Mouse (Mus musculus) CH12.LX (cell line): ENCODE measurements around the gene Vwa3b. TPM values are rescaled to one million over a fixed set of nuclear protein-coding genes. Genes with fewer than 3 reads are reported as not detected.

Source experiments
- DNase-seq: peaks from one replicate; pipeline ENCODE4 v3.0.0-alpha.2; 2013; ENCODE audit errors: extremely low read depth
- H3K27ac ChIP-seq: 2 replicates; pipeline ENCODE4 v1.5.1; 2012; ENCODE audit warnings: low read depth, mild to moderate bottlenecking, control low read depth, moderate library complexity; ENCODE audit not compliant: insufficient read depth
- H3K27me3 ChIP-seq: replicated peaks from 2 replicates; pipeline ENCODE3; 2012; ENCODE audit warnings: inconsistent platforms
- H3K36me3 ChIP-seq, 2 experiments: replicated peaks in 1 of 2; 2 replicates each; pipeline versions ENCODE3 to v1.6.1; 2012; ENCODE audit warnings: inconsistent platforms in 1 of 2, low read length in 1 of 2, mild to moderate bottlenecking in 1 of 2, mixed read lengths in 1 of 2, moderate library complexity in 1 of 2; ENCODE audit not compliant: control insufficient read depth in 1 of 2, insufficient read depth in 1 of 2
- H3K4me1 ChIP-seq, 2 experiments: 2 replicates each; pipeline ENCODE4 v1.6.1; 2012; ENCODE audit warnings: inconsistent platforms in 1 of 2, moderate library complexity in 1 of 2; ENCODE audit not compliant: insufficient read depth in 2 of 2, control insufficient read depth in 1 of 2
- H3K4me2 ChIP-seq: 2 replicates; pipeline ENCODE4 v1.6.1; 2012; ENCODE audit warnings: low read depth, mild to moderate bottlenecking, control low read depth; ENCODE audit not compliant: poor library complexity, insufficient read depth, severe bottlenecking
- H3K4me3 ChIP-seq, 3 experiments: fragments of 150-350 bp in 1 of 3; sonication (generic) in 1 of 3; replicated peaks in 1 of 3; 2 replicates each; pipeline versions ENCODE3 to v1.5.1; 2011 to 2012; ENCODE audit warnings: low read depth in 2 of 3, low read length in 2 of 3, mild to moderate bottlenecking in 2 of 3, moderate library complexity in 2 of 3, control low read depth in 1 of 3, improper control_type of control experiment in 1 of 3, inconsistent platforms in 1 of 3, mixed read lengths in 1 of 3; ENCODE audit not compliant: poor library complexity in 1 of 3
- H3K79me2 ChIP-seq: replicated peaks from 2 replicates; pipeline ENCODE4 v1.6.1; 2012; ENCODE audit warnings: mild to moderate bottlenecking, moderate library complexity; ENCODE audit not compliant: control insufficient read depth, poor library complexity, insufficient read depth, severe bottlenecking; ENCODE audit errors: extremely low read depth
- H3K9ac ChIP-seq: 2 replicates; pipeline ENCODE4 v1.6.1; 2012; ENCODE audit warnings: low read depth, mild to moderate bottlenecking, control low read depth, moderate library complexity; ENCODE audit not compliant: insufficient read depth
- H3K9me3 ChIP-seq: replicated peaks from 2 replicates; pipeline ENCODE3; 2012; ENCODE audit warnings: low read length, inconsistent platforms, mixed read lengths
- BHLHE40 ChIP-seq: IDR thresholded peaks from 2 replicates; pipeline ENCODE4 v1.6.1; 2011; ENCODE audit warnings: mild to moderate bottlenecking, low read depth, low read length, improper control_type of control experiment
- CHD1 ChIP-seq: IDR thresholded peaks from 2 replicates; pipeline ENCODE4 v1.6.1; 2012; ENCODE audit warnings: low read depth, low read length, improper control_type of control experiment, inconsistent platforms
- CHD2 ChIP-seq: IDR thresholded peaks from 2 replicates; pipeline ENCODE4 v1.6.1; 2011; ENCODE audit warnings: low read length, improper control_type of control experiment
- CTCF ChIP-seq, 2 experiments: IDR thresholded peaks in 1 of 2; conservative IDR thresholded peaks in 1 of 2; 2 replicates each; pipeline ENCODE4 v1.5.1; 2011 to 2012; ENCODE audit warnings: low read depth in 2 of 2, low read length in 2 of 2, improper control_type of control experiment in 1 of 2, inconsistent platforms in 1 of 2, mild to moderate bottlenecking in 1 of 2, moderate library complexity in 1 of 2
- EP300 ChIP-seq: IDR thresholded peaks from 2 replicates; pipeline ENCODE4 v1.6.1; 2011; ENCODE audit warnings: low read length, improper control_type of control experiment
- GABPA ChIP-seq: IDR thresholded peaks from 2 replicates; pipeline ENCODE4 v1.6.1; 2012; ENCODE audit warnings: low read depth, low read length, improper control_type of control experiment, inconsistent platforms; ENCODE audit not compliant: insufficient replicate concordance
- HCFC1 ChIP-seq: IDR thresholded peaks from 2 replicates; pipeline ENCODE4 v1.6.1; 2012; ENCODE audit warnings: low read depth, mild to moderate bottlenecking, inconsistent platforms, low read length, improper control_type of control experiment
- IRF4 ChIP-seq: IDR thresholded peaks from 2 replicates; pipeline ENCODE4 v1.6.1; 2014; ENCODE audit warnings: low read depth, mild to moderate bottlenecking, inconsistent platforms, low read length, improper control_type of control experiment
- JUND ChIP-seq: conservative IDR thresholded peaks from 2 replicates; pipeline ENCODE4 v1.6.1; 2011; ENCODE audit warnings: low read depth, low read length, improper control_type of control experiment
- MAX ChIP-seq: IDR thresholded peaks from 2 replicates; pipeline ENCODE4 v1.6.1; 2011; ENCODE audit warnings: low read length, improper control_type of control experiment
- MAZ ChIP-seq: IDR thresholded peaks from 2 replicates; pipeline ENCODE4 v1.6.1; 2012; ENCODE audit warnings: low read depth, mild to moderate bottlenecking, inconsistent platforms, low read length, improper control_type of control experiment, moderate library complexity
- MXI1 ChIP-seq: IDR thresholded peaks from 2 replicates; pipeline ENCODE4 v1.6.1; 2011; ENCODE audit warnings: mild to moderate bottlenecking, low read depth, low read length, improper control_type of control experiment
- MYC ChIP-seq: IDR thresholded peaks from 2 replicates; pipeline ENCODE4 v1.6.1; 2011; ENCODE audit warnings: low read depth, mild to moderate bottlenecking, improper control_type of control experiment, low read length
- NRF1 ChIP-seq: IDR thresholded peaks from 2 replicates; pipeline ENCODE4 v1.6.1; 2014; ENCODE audit warnings: low read depth, mild to moderate bottlenecking, inconsistent platforms, low read length, improper control_type of control experiment, moderate library complexity
- PAX5 ChIP-seq: IDR thresholded peaks from 2 replicates; pipeline ENCODE4 v1.6.1; 2012; ENCODE audit warnings: low read length, inconsistent platforms, mixed read lengths
- POLR2A ChIP-seq: IDR thresholded peaks from 2 replicates; pipeline ENCODE4 v1.6.1; 2011; ENCODE audit warnings: low read depth, mild to moderate bottlenecking, improper control_type of control experiment, low read length
- RAD21 ChIP-seq: IDR thresholded peaks from 2 replicates; pipeline ENCODE4 v1.6.1; 2011; ENCODE audit warnings: low read depth, mild to moderate bottlenecking, low read length, improper control_type of control experiment, moderate library complexity
- SMC3 ChIP-seq: IDR thresholded peaks from 2 replicates; pipeline ENCODE4 v1.6.1; 2011; ENCODE audit warnings: low read depth, low read length, improper control_type of control experiment
- TBP ChIP-seq: conservative IDR thresholded peaks from 2 replicates; pipeline ENCODE4 v1.6.1; 2011; ENCODE audit warnings: low read depth, low read length, improper control_type of control experiment
- USF2 ChIP-seq: conservative IDR thresholded peaks from 2 replicates; pipeline ENCODE4 v1.6.1; 2011; ENCODE audit warnings: low read depth, low read length, improper control_type of control experiment
- ZMIZ1 ChIP-seq: IDR thresholded peaks from 2 replicates; pipeline ENCODE4 v1.6.1; 2012; ENCODE audit warnings: low read depth, mild to moderate bottlenecking, inconsistent platforms, low read length, improper control_type of control experiment
- ZNF384 ChIP-seq: IDR thresholded peaks from 2 replicates; pipeline ENCODE4 v1.6.1; 2012; ENCODE audit warnings: low read depth, low read length, improper control_type of control experiment, inconsistent platforms
- dilution Hi-C: fragments of 300-500 bp; cut with MboI; formaldehyde crosslinking; loops from 2 replicates; pipeline ENCODE4 v1.14.3; 2020; ENCODE audit warnings: low sequenced_read_pairs; ENCODE audit not compliant: extremely low pct_unique_long_range_greater_than_20kb, extremely low pct_ligation_motif_present
- in situ Hi-C: fragments of 300-500 bp; cut with MboI; formaldehyde crosslinking; loops from 3 replicates; pipeline ENCODE4 v1.14.3; 2019; ENCODE audit warnings: low sequenced_read_pairs, low pct_ligation_motif_present, low pct_unique_long_range_greater_than_20kb, mixed read lengths
- polyA plus RNA-seq: library from polyadenylated mRNA; unstranded; fragments of >175 nt; gene quantifications from 2 replicates; pipeline ENCODE4 v1.2.1, GENCODE M21; 2012; ENCODE audit warnings: low read depth; ENCODE audit not compliant: insufficient read length
- total RNA-seq, 2 experiments: library from RNA; depleted of rRNA; stranded (reverse); fragments of 300-350 nt in 1 of 2; fragments of >200 nt in 1 of 2; gene quantifications; 2 replicates each; pipeline ENCODE4 v1.2.3; 2012 to 2014

Vwa3b gene
- total and polyA plus RNA-seq, 3 experiments, result not detected

DNA sequence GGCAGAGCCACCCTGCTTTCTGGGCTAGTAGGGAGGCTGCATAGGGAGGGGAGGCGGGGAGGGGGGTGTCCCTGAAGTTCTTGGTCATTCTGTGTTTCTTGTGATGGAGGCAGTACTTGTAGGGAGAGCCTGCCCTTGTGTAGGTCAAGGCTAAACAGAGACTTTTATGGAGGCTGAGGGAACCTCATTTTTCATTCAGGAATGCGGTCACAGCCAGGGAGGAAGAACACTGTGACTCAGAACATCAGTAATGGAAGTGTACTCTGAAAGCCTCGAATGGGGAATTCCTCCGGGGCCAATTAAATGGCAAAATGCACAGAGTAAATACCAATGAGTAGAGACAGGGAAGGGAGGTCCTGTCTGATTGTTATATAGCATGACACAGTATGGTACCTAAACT, 37.4 kb downstream of the Vwa3b start:
- DNase-seq, result no peak
- dilution Hi-C loops, result no loop called here

DNA sequence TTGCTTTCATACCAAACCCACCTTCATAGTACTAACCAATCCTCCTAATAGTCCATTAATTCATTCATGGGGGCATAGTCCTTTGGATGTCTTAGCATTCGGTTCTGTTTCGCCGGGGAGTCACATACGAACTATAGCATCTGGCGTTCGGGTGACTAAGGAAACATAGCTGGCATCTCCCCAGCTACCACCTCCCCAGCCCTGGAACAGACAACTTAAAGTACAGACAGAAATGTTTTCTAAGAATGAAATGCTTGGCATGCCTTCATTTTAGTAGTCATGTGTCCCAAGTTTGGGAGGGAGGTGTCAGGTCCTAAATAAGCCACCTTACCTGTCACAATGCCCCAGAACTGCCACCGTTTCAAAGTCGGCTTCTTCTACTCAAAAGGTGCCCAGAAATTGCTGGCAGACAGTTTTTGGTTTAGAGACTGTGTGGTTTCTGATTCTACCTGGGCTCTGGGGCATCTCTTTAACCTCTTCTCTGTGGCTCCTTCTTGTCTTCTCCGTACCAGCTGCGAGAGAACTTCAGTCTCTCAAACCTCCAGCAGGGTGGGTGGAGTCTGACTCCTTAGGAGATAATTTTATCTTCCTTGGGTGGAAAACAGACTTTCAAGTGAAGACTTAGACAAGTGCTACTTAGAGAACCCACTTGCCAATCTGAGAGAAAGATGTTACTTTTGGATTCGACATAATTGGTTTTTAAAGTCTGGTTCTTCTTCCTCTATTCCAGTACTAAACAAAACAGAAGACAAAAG, 39.4 kb downstream of the Vwa3b start:
- H3K4me2 ChIP-seq, result no peak overlapping the region
- TF ChIP-seq RAD21, result no peak
- TF ChIP-seq JUND, result no peak
- TF ChIP-seq ZNF384, result no peak
- no peak for TF ChIP-seq MAX
- no peak for TF ChIP-seq PAX5
- TF ChIP-seq MXI1, result no peak
- TF ChIP-seq GABPA, result no peak
- no peak for TF ChIP-seq NRF1
- no peak for TF ChIP-seq POLR2A
- H3K36me3 ChIP-seq, result no peaks in the 10 kb centered on the region
- no peak overlapping the region for H3K27ac ChIP-seq
- dilution Hi-C loops (no loop called here), in situ Hi-C loops (no loop called here)
- peaks cover 2 to 28% of the 10 kb centered on the region in 2 experiments; a peak in 3 of 4 replicates for H3K4me1 ChIP-seq
- no peaks in the 10 kb centered on the region for H3K27me3 ChIP-seq
- no peaks in the 10 kb centered on the region for H3K9me3 ChIP-seq
- DNase-seq, result no peak
- H3K4me3 ChIP-seq, result no peak overlapping the region
- H3K79me2 ChIP-seq, result no peaks in the 10 kb centered on the region
- no peak overlapping the region for H3K9ac ChIP-seq

More for the DNA sequence above, 37.4 kb downstream of the Vwa3b start:
- no peaks in the 10 kb centered on the region for H3K27me3 ChIP-seq
- H3K4me3 ChIP-seq, result no peak overlapping the region
- peaks cover 2 to 28% of the 10 kb centered on the region in 2 experiments; a peak in 3 of 4 replicates for H3K4me1 ChIP-seq
- H3K79me2 ChIP-seq, result no peaks in the 10 kb centered on the region
- H3K4me2 ChIP-seq, result no peak overlapping the region
- no peaks in the 10 kb centered on the region for H3K9me3 ChIP-seq
- TF ChIP-seq POLR2A (no peak), MXI1 (no peak), USF2 (no peak), MAZ (no peak), CTCF (conservative IDR thresholded peaks at IDR 0.05 in 1 of 2, IDR thresholded peaks at IDR 0.05 in 1 of 2; ENCODE audit: low read depth in 2 of 2, low read length in 2 of 2) (no peak), BHLHE40 (no peak), TBP (no peak), RAD21 (no peak), CHD2 (no peak), SMC3 (no peak), EP300 (no peak), HCFC1 (no peak), MYC (no peak), ZNF384 (no peak), JUND (no peak), IRF4 (no peak), PAX5 (no peak), CHD1 (no peak), ZMIZ1 (no peak)
- H3K9ac ChIP-seq, result no peak overlapping the region
- no peaks in the 10 kb centered on the region for H3K36me3 ChIP-seq
- in situ Hi-C loops, result no loop called here
- H3K27ac ChIP-seq, result no peak overlapping the region
